Mouse (Mus musculus): ENCODE data around the gene Znhit3. TPM values are rescaled to one million over a fixed set of nuclear protein-coding genes. Genes with fewer than 3 reads are reported as not detected.

Znhit3 gene
- polyA plus RNA-seq, 1 experiment from 2014 or later: 27.9 TPM

DNA sequence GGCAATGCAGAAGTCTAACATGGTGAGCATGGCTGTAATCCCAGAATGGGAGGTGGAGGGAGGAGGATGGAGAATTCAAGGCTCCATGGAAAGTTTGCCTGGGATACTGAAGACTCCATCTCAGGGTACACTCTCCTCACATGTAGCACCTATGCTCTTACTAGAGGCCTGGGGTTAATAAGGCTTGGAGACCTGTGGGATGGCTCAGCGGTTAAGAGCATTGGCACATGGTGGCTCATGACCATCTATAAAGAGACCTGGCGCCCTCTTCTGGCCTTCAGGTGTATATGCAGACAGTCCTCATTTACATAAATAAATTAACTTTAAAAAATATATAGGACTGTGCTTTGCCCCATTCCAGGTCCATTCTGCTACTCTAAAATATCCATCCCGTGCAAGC is 3.1 kb upstream of the Znhit3 start:
- ATAC-seq (ENCODE audit: low FRiP score, low TSS enrichment) (no peak), DNase-seq (ENCODE audit: low spot score) (peak; percentile 34)
- H3K9ac ChIP-seq (ENCODE audit: low read length): no peak overlapping the region

DNA sequence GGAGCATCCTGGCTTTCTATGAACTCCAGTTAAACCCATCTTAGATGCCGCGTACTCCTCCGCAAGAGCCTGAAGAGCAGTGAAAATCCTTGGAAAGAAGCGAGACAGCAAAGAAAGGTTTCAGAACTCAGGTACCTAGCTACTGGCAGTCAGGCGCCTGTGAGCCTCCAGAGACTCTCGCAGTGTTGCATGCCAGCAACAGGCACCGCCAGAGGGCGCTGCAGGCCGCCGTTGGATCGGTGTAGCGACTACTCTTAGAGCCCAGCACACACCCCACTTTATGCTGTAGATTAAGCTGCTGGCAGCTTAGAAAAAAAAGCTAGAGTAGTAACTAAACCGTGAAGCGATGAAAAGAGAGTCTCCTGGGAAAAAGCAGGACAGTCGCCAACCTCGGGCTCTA is 2.3 kb upstream of the Znhit3 start:
- H3K27ac ChIP-seq (replicated peaks): no peak overlapping the region
- H3K36me3 ChIP-seq (ENCODE audit: control insufficient read depth, insufficient read depth, low read length): 0 out of 2 replicates have a peak, but pooled peaks cover under 1% of the 10 kb centered on the region
- no peak for TF ChIP-seq EP300 (optimal IDR thresholded peaks at IDR 0.05)
- TF ChIP-seq CTCF (IDR thresholded peaks at IDR 0.05; ENCODE audit: low read depth): peak; percentile 97
- 3% methylated on average over 16 of the region's 16 CpGs for WGBS
- H3K9me3 ChIP-seq (ENCODE audit: control insufficient read depth, low read length): no peaks in the 10 kb centered on the region
- H3K27me3 ChIP-seq (ENCODE audit: control insufficient read depth, insufficient read depth, low read length): no peaks in the 10 kb centered on the region
- no peak overlapping the region for H3K4me3 ChIP-seq (ENCODE audit: low read depth, low read length)
- peak; percentile 90 for DNase-seq (ENCODE audit: low spot score)
- peak; percentile 81; the same call in 1 of the 2 replicates for ATAC-seq (ENCODE audit: low FRiP score, low TSS enrichment)
- H3K9ac ChIP-seq (ENCODE audit: low read length): no peak overlapping the region
- no peaks in the 10 kb centered on the region for H3K4me1 ChIP-seq (replicated peaks; ENCODE audit: control insufficient read depth, insufficient read depth)
- peak overlapping the region; percentile 32; the same call in 1 of the 2 replicates for H3K4me2 ChIP-seq (replicated peaks; ENCODE audit: low read depth)

More for the DNA sequence above, 3.1 kb upstream of the Znhit3 start:
- H3K4me2 ChIP-seq (replicated peaks; ENCODE audit: low read depth): no peak overlapping the region
- no peaks in the 10 kb centered on the region for H3K9me3 ChIP-seq (ENCODE audit: control insufficient read depth, low read length)
- WGBS: 43% methylated on average over 3 of the region's 3 CpGs
- TF ChIP-seq EP300 (optimal IDR thresholded peaks at IDR 0.05): no peak
- TF ChIP-seq CTCF (IDR thresholded peaks at IDR 0.05; ENCODE audit: low read depth): peak; percentile 68
- H3K4me3 ChIP-seq (ENCODE audit: low read depth, low read length): no peak overlapping the region
- H3K4me1 ChIP-seq (replicated peaks; ENCODE audit: control insufficient read depth, insufficient read depth): no peaks in the 10 kb centered on the region
- no peaks in the 10 kb centered on the region for H3K36me3 ChIP-seq (ENCODE audit: control insufficient read depth, insufficient read depth, low read length)
- H3K27me3 ChIP-seq (ENCODE audit: control insufficient read depth, insufficient read depth, low read length): no peaks in the 10 kb centered on the region
- H3K27ac ChIP-seq (replicated peaks): no peak overlapping the region

DNA sequence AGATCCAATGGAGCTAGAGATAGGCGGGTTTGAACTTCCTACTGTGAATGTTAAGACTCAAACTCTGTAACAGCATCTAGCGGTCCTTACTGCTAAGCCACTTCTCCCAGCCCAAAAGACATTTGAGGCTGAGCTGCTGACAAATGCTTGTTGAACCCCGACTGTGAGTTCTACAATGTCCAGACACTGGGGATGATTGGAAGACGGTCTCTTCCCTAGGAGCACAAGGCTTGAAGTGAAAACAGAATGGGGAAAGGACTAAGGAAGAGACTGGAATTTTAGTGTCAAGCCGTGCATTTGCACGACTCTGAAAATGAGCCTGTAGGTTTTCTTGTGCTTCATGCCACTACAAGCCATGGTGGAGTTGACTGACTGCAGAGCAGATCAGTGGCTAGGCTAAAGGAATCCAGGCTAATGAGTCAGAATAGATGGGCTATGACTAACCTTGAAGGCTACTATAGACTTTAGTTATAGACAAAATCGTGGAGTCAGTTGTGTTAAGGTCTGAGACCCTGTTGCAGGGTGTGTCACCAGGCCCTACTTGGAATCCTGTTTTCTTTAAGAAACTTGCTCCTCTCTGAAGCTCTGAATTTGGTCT is 636 bp upstream of the Znhit3 start:
- H3K9me3 ChIP-seq (ENCODE audit: control insufficient read depth, low read length): no peaks in the 10 kb centered on the region
- H3K4me1 ChIP-seq (replicated peaks; ENCODE audit: control insufficient read depth, insufficient read depth): no peaks in the 10 kb centered on the region
- peak overlapping the region; percentile 75 for H3K4me3 ChIP-seq (ENCODE audit: low read depth, low read length)
- no peak overlapping the region for H3K27ac ChIP-seq (replicated peaks)
- H3K27me3 ChIP-seq (ENCODE audit: control insufficient read depth, insufficient read depth, low read length): no peaks in the 10 kb centered on the region
- H3K36me3 ChIP-seq (ENCODE audit: control insufficient read depth, insufficient read depth, low read length): 0 out of 2 replicates have a peak, but pooled peaks cover 3% of the 10 kb centered on the region
- ATAC-seq (ENCODE audit: low FRiP score, low TSS enrichment) (no peak), DNase-seq (ENCODE audit: low spot score) (no peak)
- 0 out of 2 replicates have a peak overlapping the region, but pooled peaks have one; percentile 27 for H3K9ac ChIP-seq (ENCODE audit: low read length)
- 56% methylated on average over 7 of the region's 7 CpGs for WGBS
- no peak for TF ChIP-seq CTCF (IDR thresholded peaks at IDR 0.05; ENCODE audit: low read depth)
- no peak for TF ChIP-seq EP300 (optimal IDR thresholded peaks at IDR 0.05)
- peak overlapping the region; percentile 87 for H3K4me2 ChIP-seq (replicated peaks; ENCODE audit: low read depth)

DNA sequence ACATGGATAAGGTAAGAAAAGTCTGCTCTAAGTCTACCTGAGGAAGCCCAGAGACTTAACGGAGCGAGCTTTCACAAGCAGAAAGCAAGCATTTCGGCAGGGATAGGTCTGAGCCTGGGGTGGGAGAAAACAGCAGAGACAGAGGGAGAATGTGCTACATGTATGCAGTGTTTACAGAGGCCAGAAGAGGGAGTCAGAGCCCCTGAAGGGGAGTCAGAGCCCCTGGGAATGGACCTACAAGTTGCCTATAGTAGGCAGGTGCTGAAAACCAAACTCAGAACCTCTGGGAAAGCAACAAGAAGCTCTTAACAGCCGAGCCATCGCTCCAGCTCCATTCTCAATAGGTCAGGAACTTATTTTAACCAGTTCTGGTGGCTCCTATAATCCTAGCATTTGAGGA is 1.5 kb downstream of the Znhit3 start:
- no peaks in the 10 kb centered on the region for H3K4me1 ChIP-seq (replicated peaks; ENCODE audit: control insufficient read depth, insufficient read depth)
- H3K9me3 ChIP-seq (ENCODE audit: control insufficient read depth, low read length): no peaks in the 10 kb centered on the region
- no peak overlapping the region for H3K27ac ChIP-seq (replicated peaks)
- no peaks in the 10 kb centered on the region for H3K27me3 ChIP-seq (ENCODE audit: control insufficient read depth, insufficient read depth, low read length)
- 83% methylated on average over 5 of the region's 5 CpGs for WGBS
- DNase-seq (ENCODE audit: low spot score) (no peak), ATAC-seq (ENCODE audit: low FRiP score, low TSS enrichment) (no peak)
- peaks cover 14% of the 10 kb centered on the region for H3K36me3 ChIP-seq (ENCODE audit: control insufficient read depth, insufficient read depth, low read length)
- no peak overlapping the region for H3K4me3 ChIP-seq (ENCODE audit: low read depth, low read length)
- no peak overlapping the region for H3K4me2 ChIP-seq (replicated peaks; ENCODE audit: low read depth)
- peak; percentile 15; the same call in 1 of the 2 replicates for TF ChIP-seq CTCF (IDR thresholded peaks at IDR 0.05; ENCODE audit: low read depth)
- TF ChIP-seq EP300 (optimal IDR thresholded peaks at IDR 0.05): no peak
- H3K9ac ChIP-seq (ENCODE audit: low read length): no peak overlapping the region

DNA sequence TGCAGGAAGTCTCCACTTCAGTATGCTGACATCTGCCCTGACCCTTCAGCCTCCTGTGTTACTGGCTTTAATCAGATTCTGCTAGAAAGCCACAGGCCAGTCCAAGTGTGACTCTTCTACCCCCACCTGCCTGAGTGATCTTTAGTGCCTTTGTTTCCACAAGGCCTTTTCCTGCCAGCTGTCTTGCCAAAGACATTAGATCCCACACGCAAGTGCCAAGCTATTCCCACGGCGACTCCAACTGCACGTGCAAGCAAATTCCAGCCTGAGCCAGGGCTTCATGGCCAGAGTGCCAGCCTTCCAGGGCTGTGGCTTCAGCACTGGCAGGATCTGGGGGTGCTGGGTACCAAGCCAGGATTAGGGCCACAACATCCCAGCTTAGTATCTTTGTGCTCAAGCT is 5.8 kb downstream of the Znhit3 start:
- DNase-seq (ENCODE audit: low spot score): no peak
- no peaks in the 10 kb centered on the region for H3K27me3 ChIP-seq (ENCODE audit: control insufficient read depth, insufficient read depth, low read length)
- H3K36me3 ChIP-seq (ENCODE audit: control insufficient read depth, insufficient read depth, low read length): peaks cover 15% of the 10 kb centered on the region

DNA sequence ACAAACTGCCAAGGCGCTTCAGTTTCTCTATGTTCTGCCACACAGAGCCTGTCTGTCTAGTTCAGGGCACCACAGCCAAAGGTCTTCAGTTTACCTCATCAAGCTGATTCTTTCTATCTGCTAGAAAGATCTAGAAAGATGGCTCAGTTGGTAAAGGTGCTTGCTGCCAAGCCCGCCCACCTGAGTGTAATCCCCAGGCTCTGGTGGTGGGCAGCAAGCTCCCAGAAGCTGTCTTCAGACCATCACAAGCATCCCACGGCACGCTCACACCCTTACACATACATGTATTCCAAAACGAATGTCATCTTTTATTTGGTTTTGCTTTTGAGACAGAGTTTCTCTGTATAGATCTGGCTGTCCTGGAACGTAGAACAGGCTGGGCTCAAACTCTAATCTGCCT is 7.7 kb downstream of the Znhit3 start:
- H3K4me3 ChIP-seq (ENCODE audit: low read depth, low read length): no peak overlapping the region
- H3K27me3 ChIP-seq (ENCODE audit: control insufficient read depth, insufficient read depth, low read length): no peaks in the 10 kb centered on the region
- H3K27ac ChIP-seq (replicated peaks): no peak overlapping the region
- TF ChIP-seq CTCF (IDR thresholded peaks at IDR 0.05; ENCODE audit: low read depth) (no peak), EP300 (optimal IDR thresholded peaks at IDR 0.05) (no peak)
- H3K9ac ChIP-seq (ENCODE audit: low read length): no peak overlapping the region
- ATAC-seq (ENCODE audit: low FRiP score, low TSS enrichment) (no peak), DNase-seq (ENCODE audit: low spot score) (no peak)
- peaks cover 19% of the 10 kb centered on the region for H3K36me3 ChIP-seq (ENCODE audit: control insufficient read depth, insufficient read depth, low read length)
- no peak overlapping the region for H3K4me2 ChIP-seq (replicated peaks; ENCODE audit: low read depth)
- H3K4me1 ChIP-seq (replicated peaks; ENCODE audit: control insufficient read depth, insufficient read depth): no peaks in the 10 kb centered on the region
- 88% methylated on average over 6 of the region's 6 CpGs for WGBS
- no peaks in the 10 kb centered on the region for H3K9me3 ChIP-seq (ENCODE audit: control insufficient read depth, low read length)

More for the DNA sequence above, 5.8 kb downstream of the Znhit3 start:
- Histone ChIP-seq H3K9me3 (ENCODE audit: control insufficient read depth, low read length) (no peaks in the 10 kb centered on the region), H3K27ac (replicated peaks) (no peak overlapping the region), H3K4me1 (replicated peaks; ENCODE audit: control insufficient read depth, insufficient read depth) (no peaks in the 10 kb centered on the region), H3K4me3 (ENCODE audit: low read depth, low read length) (no peak overlapping the region), H3K4me2 (replicated peaks; ENCODE audit: low read depth) (no peak overlapping the region), H3K9ac (ENCODE audit: low read length) (no peak overlapping the region)
- TF ChIP-seq EP300 (optimal IDR thresholded peaks at IDR 0.05) (no peak), CTCF (IDR thresholded peaks at IDR 0.05; ENCODE audit: low read depth) (no peak)
- ATAC-seq (ENCODE audit: low FRiP score, low TSS enrichment): no peak
- WGBS: 78% methylated on average over 4 of the region's 4 CpGs
